Mouse (Mus musculus) stomach, postnatal 0 days (tissue): ENCODE data around the gene Cyp2ab1. TPM values are rescaled to one million over a fixed set of nuclear protein-coding genes. Genes with fewer than 3 reads are reported as not detected.

Source experiments
- ATAC-seq: fragments of 200-750 bp; cut with Nextera tagmentation; 2 replicates; pipeline ENCODE4 v1.8.0; 2017; ENCODE audit not compliant: low FRiP score, low TSS enrichment
- DNase-seq: peaks from one replicate; pipeline ENCODE4 v3.0.0-alpha.2; 2016; ENCODE audit warnings: low spot score
- H3K27ac ChIP-seq: fragments of 300-500 bp; sonication (generic); replicated peaks from 2 replicates; pipeline ENCODE4 v1.5.1; 2014; ENCODE audit warnings: mild to moderate bottlenecking, control low read depth
- H3K27me3 ChIP-seq: fragments of 300-500 bp; sonication (generic); 2 replicates; pipeline ENCODE4 v1.6.1; 2014; ENCODE audit warnings: low read length; ENCODE audit not compliant: control insufficient read depth, insufficient read depth
- H3K36me3 ChIP-seq: fragments of 300-500 bp; sonication (generic); 2 replicates; pipeline ENCODE4 v1.6.1; 2014; ENCODE audit warnings: low read length, mixed read lengths; ENCODE audit not compliant: control insufficient read depth, insufficient read depth
- H3K4me1 ChIP-seq: fragments of 300-500 bp; sonication (generic); replicated peaks from 2 replicates; pipeline ENCODE4 v1.6.1; 2014; ENCODE audit warnings: antibody characterized with exemption; ENCODE audit not compliant: control insufficient read depth, insufficient read depth
- H3K4me2 ChIP-seq: fragments of 300-500 bp; sonication (generic); replicated peaks from 2 replicates; pipeline ENCODE4 v1.6.1; 2014; ENCODE audit warnings: low read depth, mild to moderate bottlenecking, control low read depth, moderate library complexity
- H3K4me3 ChIP-seq: fragments of 300-500 bp; sonication (generic); 2 replicates; pipeline ENCODE4 v1.5.1; 2014; ENCODE audit warnings: low read depth, low read length, control low read depth
- H3K9ac ChIP-seq: fragments of 300-500 bp; sonication (generic); 2 replicates; pipeline ENCODE4 v1.6.1; 2014; ENCODE audit warnings: mild to moderate bottlenecking, low read length, control low read depth, mixed read lengths
- H3K9me3 ChIP-seq: fragments of 300-500 bp; sonication (generic); 2 replicates; pipeline ENCODE4 v1.6.1; 2016; ENCODE audit warnings: low read length; ENCODE audit not compliant: control insufficient read depth
- CTCF ChIP-seq: IDR thresholded peaks from 2 replicates; pipeline ENCODE4 v1.5.1; 2016; ENCODE audit warnings: antibody characterized with exemption, low read depth, mild to moderate bottlenecking, moderate library complexity
- EP300 ChIP-seq: optimal IDR thresholded peaks from 2 replicates; pipeline ENCODE3; 2016; ENCODE audit warnings: antibody characterized with exemption
- WGBS: fragments of 180-500 bp; shearing (Covaris S2); extraction: QIAGEN DNeasy Blood & Tissue Kit; methylation state at CpG from one replicate; pipeline ENCODE4 v1.1.7; 2014; 5-methylcytosine and 5-hydroxymethylcytosine counted together
- polyA plus RNA-seq: library from polyadenylated mRNA; unstranded; fragments of >200 nt; fragmentation: Nextera tagmentation; extraction: Ambion mirVana; gene quantifications from 2 replicates; pipeline ENCODE4 v1.2.1, GENCODE M21; 2015

Gene Cyp2ab1
- polyA plus RNA-seq, 1 experiment from 2014 or later: not detected

DNA sequence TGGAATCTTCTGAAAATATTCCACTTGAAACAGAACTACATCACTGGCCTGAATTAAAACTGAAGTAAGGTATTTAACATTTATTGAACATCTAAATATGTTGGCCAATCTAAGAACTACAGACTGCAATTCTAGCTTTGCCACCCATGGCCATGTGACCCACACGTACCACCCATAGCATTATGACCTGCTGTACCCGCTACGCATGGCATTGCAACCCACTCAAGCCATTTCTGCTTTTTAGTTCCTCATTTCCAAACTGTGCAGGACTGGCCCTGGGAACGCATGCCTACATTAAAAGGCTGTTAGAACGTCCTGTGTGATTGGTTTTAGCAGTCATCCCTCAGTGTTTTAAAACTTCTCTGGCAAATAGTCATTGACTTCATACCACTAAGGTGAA, 32.6 kb upstream of the Cyp2ab1 start:
- no peaks in the 10 kb centered on the region for H3K4me1 ChIP-seq
- ATAC-seq (no peak), DNase-seq (no peak)
- H3K9me3 ChIP-seq: no peaks in the 10 kb centered on the region
- no peak overlapping the region for H3K9ac ChIP-seq
- H3K36me3 ChIP-seq: peaks cover 9% of the 10 kb centered on the region; the same call in 1 of the 2 replicates
- no peak overlapping the region for H3K4me3 ChIP-seq
- no peak overlapping the region for H3K4me2 ChIP-seq
- H3K27me3 ChIP-seq: no peaks in the 10 kb centered on the region
- 91% methylated on average over 5 of the region's 5 CpGs for WGBS
- TF ChIP-seq CTCF (no peak), EP300 (no peak)
- no peak overlapping the region for H3K27ac ChIP-seq

DNA sequence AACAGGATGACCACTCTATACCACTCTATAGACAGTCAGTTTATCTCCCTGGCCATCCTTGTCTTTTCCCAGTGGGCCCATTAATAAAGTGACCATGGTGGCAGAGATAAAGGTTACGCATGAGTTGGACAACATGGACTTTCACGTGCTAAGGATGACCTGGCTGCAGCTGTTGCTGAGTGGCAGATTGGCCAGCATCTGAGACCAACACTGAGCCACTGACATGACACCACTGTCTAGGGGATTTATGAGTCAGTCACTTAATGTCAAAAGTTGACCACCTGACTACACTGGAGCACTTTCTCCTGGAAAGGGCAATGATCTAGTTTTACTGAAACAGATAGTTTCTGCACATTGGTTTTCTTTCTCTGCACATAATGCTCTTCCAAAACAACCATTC, 29.6 kb upstream of the Cyp2ab1 start:
- H3K4me2 ChIP-seq: no peak overlapping the region
- 88% methylated on average over 2 of the region's 2 CpGs for WGBS
- TF ChIP-seq CTCF: no peak
- no peak for TF ChIP-seq EP300
- peaks cover 6% of the 10 kb centered on the region; the same call in 1 of the 2 replicates for H3K36me3 ChIP-seq
- no peaks in the 10 kb centered on the region for H3K9me3 ChIP-seq
- no peak for ATAC-seq
- no peak for DNase-seq
- no peaks in the 10 kb centered on the region for H3K4me1 ChIP-seq
- no peak overlapping the region for H3K4me3 ChIP-seq
- no peaks in the 10 kb centered on the region for H3K27me3 ChIP-seq
- H3K27ac ChIP-seq: no peak overlapping the region
- H3K9ac ChIP-seq: no peak overlapping the region

DNA sequence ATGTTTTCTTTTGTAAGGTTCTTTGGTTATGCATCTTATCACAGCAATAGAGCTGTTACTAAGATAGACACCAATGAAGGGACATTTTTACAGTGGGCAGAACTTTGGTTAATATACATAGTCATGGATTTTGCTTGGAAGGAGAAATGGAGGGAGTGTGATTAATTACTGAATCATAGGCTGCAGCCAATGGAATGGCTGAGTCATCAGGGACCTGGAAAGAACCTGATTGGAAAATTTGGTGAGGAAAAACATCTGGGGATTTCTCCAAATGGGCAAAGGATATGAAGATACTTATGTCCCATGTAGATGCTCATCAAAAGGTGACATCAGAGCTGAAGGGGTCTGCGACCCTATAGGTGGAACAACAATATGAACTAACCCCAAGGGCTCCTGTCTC, 28.8 kb upstream of the Cyp2ab1 start:
- Histone ChIP-seq H3K9ac (no peak overlapping the region), H3K9me3 (no peaks in the 10 kb centered on the region), H3K4me2 (no peak overlapping the region), H3K4me3 (no peak overlapping the region), H3K27me3 (no peaks in the 10 kb centered on the region), H3K36me3 (peaks cover 3% of the 10 kb centered on the region; the same call in 1 of the 2 replicates), H3K27ac (no peak overlapping the region), H3K4me1 (no peaks in the 10 kb centered on the region)
- 93% methylated on average over 1 of the region's 1 CpGs for WGBS
- TF ChIP-seq EP300 (no peak), CTCF (no peak)
- DNase-seq: no peak
- ATAC-seq: no peak

DNA sequence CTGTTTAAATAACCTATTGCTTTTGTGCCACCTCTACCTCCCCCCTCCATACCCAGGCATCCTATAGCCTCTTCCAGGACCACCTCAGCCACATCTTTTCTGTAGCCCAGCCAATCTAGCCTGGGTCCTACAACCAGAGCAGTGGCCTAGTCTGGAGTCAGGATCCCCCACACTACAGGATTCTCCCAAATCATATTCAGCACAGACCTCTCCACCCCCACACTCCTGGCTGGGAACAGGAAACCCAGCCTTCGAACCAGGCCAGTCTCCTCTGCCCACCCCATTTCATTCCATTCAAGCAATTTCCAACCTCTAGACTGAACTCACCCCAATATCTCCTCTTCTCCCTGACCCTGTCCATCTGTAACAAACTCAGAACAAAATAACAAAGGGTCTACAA, 20.3 kb upstream of the Cyp2ab1 start:
- no peak for DNase-seq
- no peak overlapping the region for H3K9ac ChIP-seq
- H3K27ac ChIP-seq: no peak overlapping the region
- no peaks in the 10 kb centered on the region; the same call in 1 of the 2 replicates for H3K36me3 ChIP-seq
- no peaks in the 10 kb centered on the region for H3K27me3 ChIP-seq
- H3K4me1 ChIP-seq: no peaks in the 10 kb centered on the region
- no peak for ATAC-seq
- TF ChIP-seq EP300: no peak
- no peak for TF ChIP-seq CTCF
- no peaks in the 10 kb centered on the region for H3K9me3 ChIP-seq
- WGBS: 92% methylated on average over 1 of the region's 1 CpGs
- no peak overlapping the region for H3K4me3 ChIP-seq
- no peak overlapping the region for H3K4me2 ChIP-seq

DNA sequence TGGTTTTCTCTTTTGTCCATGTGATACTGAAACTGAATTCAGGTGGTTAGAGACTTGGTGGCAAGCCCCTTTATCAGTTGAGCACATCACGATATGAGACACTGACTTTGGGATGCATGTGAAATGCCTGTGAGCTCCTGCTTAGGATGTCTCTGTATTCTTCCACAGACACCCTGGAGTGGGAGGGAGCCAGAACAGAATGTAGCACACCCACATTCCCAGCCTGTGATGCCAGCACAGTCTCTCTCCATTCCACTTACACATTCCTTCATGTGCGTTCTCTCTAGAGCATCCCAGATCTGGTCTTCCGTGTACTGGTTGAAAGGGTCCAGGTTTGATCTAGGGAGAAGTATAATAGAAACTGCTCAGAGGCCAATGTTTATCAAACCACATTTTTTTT, 13.4 kb upstream of the Cyp2ab1 start:
- TF ChIP-seq CTCF (no peak), EP300 (no peak)
- no peaks in the 10 kb centered on the region for H3K27me3 ChIP-seq
- no peaks in the 10 kb centered on the region for H3K9me3 ChIP-seq
- no peaks in the 10 kb centered on the region for H3K4me1 ChIP-seq
- H3K9ac ChIP-seq: no peak overlapping the region
- WGBS: 95% methylated on average over 3 of the region's 3 CpGs
- no peak overlapping the region for H3K4me3 ChIP-seq
- no peak for ATAC-seq
- no peak overlapping the region for H3K4me2 ChIP-seq
- DNase-seq: no peak
- peaks cover 3% of the 10 kb centered on the region; the same call in 1 of the 2 replicates for H3K36me3 ChIP-seq
- H3K27ac ChIP-seq: no peak overlapping the region

DNA sequence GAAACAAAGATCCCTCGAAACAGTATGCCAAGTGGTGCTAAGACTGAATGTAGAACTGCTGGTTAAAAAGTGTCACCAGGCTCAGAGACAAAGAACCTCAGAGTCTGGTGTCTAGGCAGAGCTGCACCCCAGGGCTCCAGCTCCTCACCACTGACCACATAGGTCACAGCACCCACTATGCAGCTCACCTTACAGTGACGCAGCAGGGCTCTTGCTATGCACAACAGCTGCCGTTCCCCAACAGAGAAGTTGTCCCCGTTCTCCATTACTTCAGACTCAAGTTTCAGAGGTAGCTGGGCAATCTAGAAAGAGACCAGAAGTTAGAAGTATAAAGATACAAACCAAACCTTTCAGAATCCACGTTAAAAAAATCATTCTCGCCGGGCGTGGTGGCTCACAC, 9.7 kb upstream of the Cyp2ab1 start:
- Histone ChIP-seq H3K4me2 (no peak overlapping the region), H3K27me3 (no peaks in the 10 kb centered on the region), H3K9me3 (no peaks in the 10 kb centered on the region), H3K36me3 (peaks cover 3% of the 10 kb centered on the region; the same call in 1 of the 2 replicates), H3K4me1 (no peaks in the 10 kb centered on the region), H3K4me3 (no peak overlapping the region), H3K9ac (no peak overlapping the region), H3K27ac (no peak overlapping the region)
- ATAC-seq (no peak), DNase-seq (no peak)
- WGBS: 90% methylated on average over 8 of the region's 8 CpGs
- TF ChIP-seq CTCF (no peak), EP300 (no peak)
